Mouse (Mus musculus) hindbrain, embryonic 12.5 days (tissue): ENCODE measurements around the gene Sp100. TPM values are rescaled to one million over a fixed set of nuclear protein-coding genes. Genes with fewer than 3 reads are reported as not detected.
"Not testable (repeated sequence)": the region's sequence is repeated elsewhere in the genome, so short reads cannot be mapped to it uniquely, and the experiment has no call there.

ENCODE experiments used
- ATAC-seq: fragments of 200-750 bp; cut with Nextera tagmentation; 2 replicates; pipeline ENCODE4 v1.8.0; 2017; ENCODE audit warnings: moderate TSS enrichment; ENCODE audit not compliant: low FRiP score
- H3K27ac ChIP-seq: fragments of 300-500 bp; sonication (generic); 2 replicates; pipeline ENCODE4 v1.5.1; 2016; ENCODE audit warnings: mild to moderate bottlenecking
- H3K27me3 ChIP-seq: fragments of 300-500 bp; sonication (generic); 2 replicates; pipeline ENCODE4 v1.6.1; 2016; ENCODE audit warnings: mild to moderate bottlenecking
- H3K36me3 ChIP-seq: fragments of 300-500 bp; sonication (generic); 2 replicates; pipeline ENCODE4 v1.6.1; 2016; ENCODE audit warnings: mild to moderate bottlenecking
- H3K4me1 ChIP-seq: fragments of 300-500 bp; sonication (generic); 2 replicates; pipeline ENCODE4 v1.6.1; 2016
- H3K4me2 ChIP-seq: fragments of 300-500 bp; sonication (generic); replicated peaks from 2 replicates; pipeline ENCODE4 v1.6.1; 2016; ENCODE audit warnings: mild to moderate bottlenecking
- H3K4me3 ChIP-seq: fragments of 300-500 bp; sonication (generic); 2 replicates; pipeline ENCODE4 v1.5.1; 2016; ENCODE audit warnings: mild to moderate bottlenecking
- H3K9ac ChIP-seq: fragments of 300-500 bp; sonication (generic); 2 replicates; pipeline ENCODE4 v1.6.1; 2016; ENCODE audit warnings: mild to moderate bottlenecking, moderate library complexity
- H3K9me3 ChIP-seq: fragments of 300-500 bp; sonication (generic); replicated peaks from 2 replicates; pipeline ENCODE4 v1.6.1; 2016; ENCODE audit warnings: mild to moderate bottlenecking
- WGBS: fragments of 180-500 bp; shearing (Covaris S2); methylation state at CpG from one replicate; pipeline ENCODE4 v1.1.7; 2016; 5-methylcytosine and 5-hydroxymethylcytosine counted together
- polyA plus RNA-seq: library from polyadenylated mRNA; unstranded; fragments of >200 nt; fragmentation: Nextera tagmentation; extraction: Ambion mirVana; gene quantifications from 2 replicates; pipeline ENCODE4 v1.2.1, GENCODE M21; 2016

Sp100 gene
- polyA plus RNA-seq, result 0.62 and 1.1 TPM in 2 replicates

DNA sequence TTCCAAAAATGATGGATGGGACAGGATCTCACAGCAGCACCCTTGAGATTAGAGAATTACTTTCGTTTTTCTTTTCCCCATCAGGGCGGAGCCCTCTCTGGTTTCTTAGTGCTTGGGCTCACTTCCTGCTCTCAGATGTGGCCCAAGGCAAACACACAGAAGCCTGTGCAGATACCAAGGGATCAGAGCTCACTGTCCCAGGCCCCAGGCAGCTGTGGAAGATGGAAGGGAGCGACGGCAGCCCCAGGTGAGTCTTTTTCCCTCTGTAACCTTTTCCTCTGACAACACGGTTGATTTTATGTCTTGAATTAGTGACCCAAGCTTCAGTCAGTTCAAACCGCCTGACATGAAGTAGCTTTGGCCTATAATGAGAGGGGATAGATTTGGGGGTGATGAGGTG is at the start of gene Sp100:
Gene Sp100, plus strand, starts transcription at position 108 of the 400 bp plus-strand sequence.
- not testable (repeated sequence) for H3K4me1 ChIP-seq, H3K9me3 ChIP-seq, ATAC-seq, H3K4me2 ChIP-seq, H3K27me3 ChIP-seq, H3K36me3 ChIP-seq, H3K27ac ChIP-seq, H3K4me3 ChIP-seq, H3K9ac ChIP-seq
- 72% methylated on average over 6 of the region's 6 CpGs for WGBS

DNA sequence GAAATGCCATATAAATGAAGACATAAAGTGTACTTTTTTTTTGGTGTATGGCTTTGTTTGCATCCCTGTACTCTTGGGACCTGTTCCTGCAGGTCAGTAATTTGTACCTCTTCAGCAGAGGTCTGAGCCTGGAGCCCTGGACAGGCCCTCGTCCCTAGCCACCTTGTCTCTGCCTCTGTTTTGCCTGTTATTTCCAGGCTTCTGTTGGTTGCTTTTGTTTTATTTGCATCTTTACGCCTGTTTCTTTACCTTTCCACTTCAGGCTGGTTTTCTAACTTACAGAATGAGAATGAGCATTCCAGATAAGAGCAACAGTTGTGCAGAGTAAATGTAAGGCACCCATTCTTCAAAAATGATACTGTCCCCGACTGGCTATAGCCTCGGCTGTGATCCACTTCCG is 49.7 kb upstream of the Sp100 start, which contains the start of gene Sp140:
Gene Sp140, plus strand, starts transcription at position 301 of the 400 bp plus-strand sequence.
- H3K27me3 ChIP-seq, H3K36me3 ChIP-seq, H3K27ac ChIP-seq, H3K9me3 ChIP-seq, H3K4me3 ChIP-seq, H3K4me1 ChIP-seq, H3K9ac ChIP-seq, H3K4me2 ChIP-seq, ATAC-seq: not testable (repeated sequence)
- 60% methylated on average over 1 of the region's 5 CpGs for WGBS

DNA sequence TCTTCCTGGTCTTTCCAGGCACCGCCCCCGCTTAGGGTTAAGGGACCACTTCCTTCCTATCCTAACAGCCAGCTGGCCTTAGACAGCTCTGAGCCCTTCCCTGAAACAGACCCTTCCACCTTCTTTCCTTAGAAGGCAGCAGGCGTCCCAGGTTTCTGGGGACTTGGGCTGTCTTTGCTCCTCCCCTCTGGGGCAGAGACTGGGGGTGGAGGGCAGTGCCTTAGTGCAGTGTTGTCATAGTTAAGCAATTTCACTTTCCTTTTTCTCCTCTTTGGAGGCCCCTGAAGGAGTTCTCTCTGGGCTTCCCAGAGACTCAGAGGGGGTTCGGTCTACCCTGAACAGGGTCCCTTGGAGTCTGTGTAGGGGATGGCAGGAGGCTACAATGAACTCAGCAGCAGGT is 49.0 kb upstream of the Sp100 start:
- not testable (repeated sequence) for H3K36me3 ChIP-seq, ATAC-seq, H3K9me3 ChIP-seq, H3K27ac ChIP-seq, H3K4me3 ChIP-seq, H3K9ac ChIP-seq, H3K27me3 ChIP-seq, H3K4me1 ChIP-seq, H3K4me2 ChIP-seq
- 55% methylated on average over 4 of the region's 4 CpGs for WGBS

DNA sequence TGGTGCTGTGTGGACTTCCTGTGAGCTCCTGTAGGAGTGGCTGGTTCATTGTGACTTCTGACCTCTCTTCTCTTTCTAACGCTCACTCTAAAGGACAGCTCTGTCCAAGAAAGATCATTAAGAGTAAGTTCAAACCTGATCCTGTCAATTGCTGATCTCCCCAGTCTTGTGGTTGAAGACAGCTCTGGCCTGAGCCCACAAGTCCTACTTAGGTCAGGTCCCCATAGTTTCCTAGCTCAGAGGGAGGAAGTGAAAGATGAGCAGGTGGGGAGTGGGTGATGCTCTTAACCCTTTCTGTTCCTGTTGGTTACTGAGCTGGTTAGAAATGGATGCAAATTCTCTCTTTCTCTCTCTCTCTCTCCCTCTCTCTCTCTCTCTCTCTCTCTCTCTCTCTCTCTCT is 45.4 kb upstream of the Sp100 start:
- H3K9ac ChIP-seq, ATAC-seq, H3K4me1 ChIP-seq, H3K4me2 ChIP-seq, H3K36me3 ChIP-seq, H3K27me3 ChIP-seq, H3K4me3 ChIP-seq, H3K9me3 ChIP-seq, H3K27ac ChIP-seq: not testable (repeated sequence)
- WGBS, result 80% methylated on average over 1 of the region's 1 CpGs

DNA sequence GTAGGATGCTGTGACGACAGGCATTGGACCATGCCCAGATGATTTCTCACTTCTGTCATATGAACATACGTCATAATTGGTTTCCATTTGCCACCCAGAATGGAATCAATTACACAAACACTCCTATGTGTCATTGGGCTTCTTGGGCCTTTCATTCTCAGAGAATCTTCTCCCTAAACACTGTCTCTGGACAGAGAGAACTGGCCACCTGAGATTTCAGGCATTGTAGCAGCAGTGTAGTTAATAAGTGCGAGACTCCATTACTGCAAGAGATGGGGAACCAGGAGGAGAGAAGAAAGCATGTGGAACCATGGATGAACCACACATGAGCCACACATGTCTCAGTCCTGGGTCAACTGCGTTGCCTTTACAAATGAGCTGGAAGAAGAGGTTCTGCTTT is 41.4 kb upstream of the Sp100 start:
- H3K4me3 ChIP-seq, result not testable (repeated sequence)
- 84% methylated on average over 4 of the region's 4 CpGs for WGBS

DNA sequence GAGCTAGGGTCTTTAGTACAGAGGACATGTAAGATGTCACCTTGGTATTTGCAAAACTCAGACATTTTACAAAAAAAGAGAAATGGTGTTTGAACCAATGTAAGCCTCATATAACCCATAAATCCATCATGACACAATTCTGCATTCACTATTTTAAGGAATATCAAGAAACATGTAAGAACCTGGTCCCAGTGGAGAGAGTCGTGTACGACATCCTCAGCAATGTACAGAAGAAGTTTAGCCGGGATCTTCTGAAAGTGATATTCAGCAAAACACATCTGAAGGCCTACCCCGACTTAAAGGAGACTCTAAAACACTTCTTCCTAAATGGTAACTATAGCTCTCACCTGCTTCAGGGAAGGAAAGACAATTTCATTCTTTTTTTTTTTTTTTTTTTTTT is 39.2 kb upstream of the Sp100 start:
- not testable (repeated sequence) for ATAC-seq, H3K4me2 ChIP-seq, H3K27me3 ChIP-seq, H3K9ac ChIP-seq, H3K9me3 ChIP-seq, H3K4me3 ChIP-seq, H3K4me1 ChIP-seq, H3K27ac ChIP-seq, H3K36me3 ChIP-seq
- no CpG with 5 or more reads among the region's 4 CpGs for WGBS

More for the DNA sequence above, 41.4 kb upstream of the Sp100 start:
- H3K9ac ChIP-seq, H3K4me1 ChIP-seq, H3K27me3 ChIP-seq, H3K4me2 ChIP-seq, H3K9me3 ChIP-seq, H3K27ac ChIP-seq, ATAC-seq, H3K36me3 ChIP-seq: not testable (repeated sequence)

DNA sequence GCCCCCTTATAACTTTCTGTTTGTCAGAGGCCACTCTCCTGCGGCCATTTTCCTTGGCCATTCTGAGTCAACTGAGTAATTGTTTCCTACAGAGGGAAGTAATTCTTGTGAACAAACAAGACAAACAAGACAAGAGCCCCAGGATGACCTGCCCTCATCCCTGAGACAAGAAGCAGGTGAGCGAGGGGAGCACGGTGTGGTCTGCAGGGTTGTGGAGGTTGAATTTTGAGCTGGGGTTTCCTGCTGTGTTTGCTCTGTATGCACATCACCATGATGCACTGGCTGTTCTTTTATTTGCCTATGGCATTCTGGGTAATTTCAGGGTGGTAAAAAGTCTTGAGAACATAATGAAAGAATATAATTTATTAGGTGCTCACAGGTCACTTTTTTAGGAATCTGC is 34.7 kb upstream of the Sp100 start:
- WGBS, result 95% methylated on average over 3 of the region's 3 CpGs
- not testable (repeated sequence) for H3K4me1 ChIP-seq, H3K27me3 ChIP-seq, ATAC-seq, H3K4me3 ChIP-seq, H3K27ac ChIP-seq, H3K9me3 ChIP-seq, H3K4me2 ChIP-seq, H3K9ac ChIP-seq, H3K36me3 ChIP-seq

DNA sequence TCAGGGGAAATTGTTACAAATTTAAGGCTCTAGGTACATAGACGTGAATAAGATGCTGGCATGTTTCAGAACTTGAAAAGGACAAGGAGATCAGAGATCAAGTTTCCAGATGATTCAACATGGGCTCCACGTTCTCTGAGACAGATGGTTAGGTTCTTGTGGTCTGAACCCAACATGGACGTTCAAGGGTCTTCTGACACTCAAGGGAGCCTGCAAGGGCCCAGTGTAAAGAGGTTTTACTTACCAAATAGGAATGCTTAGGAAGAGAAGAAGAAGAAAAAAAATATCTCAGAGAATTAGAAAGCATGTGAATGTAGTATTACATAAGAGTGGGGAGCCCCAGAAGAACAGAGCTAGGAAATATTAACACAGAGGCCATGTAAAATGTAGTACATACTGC is 34.0 kb upstream of the Sp100 start:
- not testable (repeated sequence) for H3K4me1 ChIP-seq, ATAC-seq, H3K27ac ChIP-seq, H3K4me2 ChIP-seq, H3K9me3 ChIP-seq, H3K36me3 ChIP-seq, H3K4me3 ChIP-seq, H3K9ac ChIP-seq, H3K27me3 ChIP-seq
- 68% methylated on average over 3 of the region's 3 CpGs for WGBS

DNA sequence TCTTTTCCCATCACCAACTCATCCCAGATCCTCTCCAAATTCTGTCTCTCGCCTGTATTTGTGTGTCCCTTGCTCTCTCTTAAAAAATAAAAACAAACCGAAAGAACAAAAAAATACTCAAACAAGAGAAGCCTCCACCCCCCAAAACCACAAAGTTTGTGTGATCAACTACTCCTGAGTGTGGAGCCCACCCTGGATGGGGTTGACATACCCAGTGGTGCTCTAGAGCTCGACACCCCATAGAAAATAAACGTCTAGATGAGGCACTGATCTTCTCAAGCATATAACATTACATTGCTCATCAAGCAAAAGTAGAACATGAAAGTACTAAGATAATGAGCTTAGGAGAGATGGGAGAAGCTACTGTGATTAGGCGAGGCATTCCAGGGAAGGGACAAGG is 32.6 kb upstream of the Sp100 start:
- ATAC-seq, H3K27ac ChIP-seq, H3K4me2 ChIP-seq, H3K36me3 ChIP-seq, H3K9me3 ChIP-seq, H3K27me3 ChIP-seq, H3K4me1 ChIP-seq, H3K4me3 ChIP-seq, H3K9ac ChIP-seq: not testable (repeated sequence)
- 59% methylated on average over 4 of the region's 5 CpGs for WGBS

DNA sequence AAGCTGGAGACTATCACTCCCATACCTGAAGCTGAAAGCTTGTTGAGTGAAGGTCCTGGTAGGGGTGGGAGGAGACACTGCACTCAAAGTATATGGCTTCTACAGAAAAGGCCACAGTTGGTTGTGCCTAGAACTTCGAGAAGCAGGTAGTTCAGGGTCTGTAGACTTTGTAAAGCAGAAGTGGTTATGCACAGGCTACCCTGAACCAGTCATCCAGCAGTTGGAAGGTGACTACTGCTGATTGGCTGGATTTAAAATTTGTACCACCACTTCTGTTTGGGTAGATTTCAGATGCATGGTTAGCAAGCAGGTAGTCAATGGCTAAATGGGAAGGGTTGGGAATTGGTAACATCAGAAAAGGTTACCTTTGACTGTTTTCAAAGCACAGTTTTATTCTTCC is 31.1 kb upstream of the Sp100 start:
- ATAC-seq, result not testable (repeated sequence)
- WGBS, result 73% methylated on average over 1 of the region's 1 CpGs

DNA sequence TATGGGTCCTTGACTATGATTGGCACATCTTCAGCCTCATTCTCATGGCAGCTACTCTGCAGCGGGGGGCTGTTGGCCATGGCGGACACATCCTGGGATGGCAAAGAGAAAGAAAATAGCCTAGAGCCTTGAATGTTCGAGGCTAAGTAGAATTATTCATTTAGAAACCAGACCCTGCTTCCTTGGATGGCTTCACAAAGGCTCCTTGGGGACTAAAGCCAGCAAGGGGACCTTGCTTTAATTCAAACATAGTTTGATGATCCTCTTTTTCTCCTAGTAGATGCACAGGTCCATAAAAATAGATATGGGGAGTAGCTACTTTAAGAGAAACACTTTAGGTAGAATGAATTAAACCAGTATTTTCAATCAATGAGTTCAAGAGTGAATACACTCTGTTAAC is 12.9 kb upstream of the Sp100 start:
- not testable (repeated sequence) for H3K36me3 ChIP-seq, H3K9me3 ChIP-seq, H3K27ac ChIP-seq, ATAC-seq, H3K27me3 ChIP-seq, H3K4me2 ChIP-seq, H3K4me3 ChIP-seq, H3K9ac ChIP-seq, H3K4me1 ChIP-seq
- 54% methylated on average over 3 of the region's 3 CpGs for WGBS

More for the DNA sequence above, 31.1 kb upstream of the Sp100 start:
- not testable (repeated sequence) for H3K27me3 ChIP-seq, H3K4me3 ChIP-seq, H3K4me1 ChIP-seq, H3K36me3 ChIP-seq, H3K9me3 ChIP-seq, H3K27ac ChIP-seq, H3K4me2 ChIP-seq, H3K9ac ChIP-seq

DNA sequence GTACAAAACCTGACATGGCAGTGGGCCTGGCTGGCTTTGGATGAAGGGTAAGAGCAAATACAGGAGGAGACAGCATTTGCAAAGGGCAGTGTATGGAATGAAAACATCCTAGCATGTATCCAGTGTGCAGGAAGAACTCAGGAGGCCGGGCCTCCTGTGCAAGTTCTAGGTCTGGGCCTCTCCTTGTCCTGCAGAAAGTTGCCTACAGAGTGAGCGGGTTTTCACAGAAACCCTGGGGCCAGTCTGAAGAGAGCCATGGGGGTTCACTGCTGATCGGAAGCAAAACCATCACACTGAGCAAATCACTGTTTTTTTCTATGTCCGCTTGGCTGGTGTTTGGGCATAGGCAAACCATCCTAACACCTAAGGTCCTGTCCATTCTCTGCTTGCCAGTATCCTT is 11.6 kb upstream of the Sp100 start:
- H3K4me3 ChIP-seq, H3K4me1 ChIP-seq, H3K27ac ChIP-seq, H3K36me3 ChIP-seq, ATAC-seq, H3K9me3 ChIP-seq, H3K27me3 ChIP-seq, H3K9ac ChIP-seq, H3K4me2 ChIP-seq: not testable (repeated sequence)
- WGBS, result 80% methylated on average over 4 of the region's 4 CpGs

DNA sequence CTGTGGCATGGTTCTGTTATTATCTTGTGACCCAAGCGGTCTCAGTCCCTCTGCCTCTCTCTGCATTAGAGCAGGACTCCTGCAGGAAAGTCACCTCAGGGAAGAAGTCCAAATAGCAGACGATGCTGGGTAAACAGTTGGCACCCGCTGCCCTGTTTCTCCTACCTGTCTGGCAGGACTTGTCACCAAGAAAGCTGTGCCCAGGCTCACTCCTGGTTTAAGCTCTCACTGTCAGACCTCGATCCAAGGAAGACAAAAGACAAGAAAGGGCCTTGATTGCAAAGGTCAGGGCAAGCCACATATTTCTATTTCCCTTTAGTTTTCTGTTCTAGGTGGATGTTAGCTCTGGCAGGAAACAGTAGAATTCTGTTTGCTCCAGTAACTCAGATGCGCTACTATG is 736 bp downstream of the Sp100 start:
- H3K27me3 ChIP-seq, H3K9ac ChIP-seq, H3K9me3 ChIP-seq, H3K4me1 ChIP-seq, ATAC-seq, H3K4me2 ChIP-seq, H3K36me3 ChIP-seq, H3K4me3 ChIP-seq, H3K27ac ChIP-seq: not testable (repeated sequence)
- WGBS, result 76% methylated on average over 4 of the region's 5 CpGs

DNA sequence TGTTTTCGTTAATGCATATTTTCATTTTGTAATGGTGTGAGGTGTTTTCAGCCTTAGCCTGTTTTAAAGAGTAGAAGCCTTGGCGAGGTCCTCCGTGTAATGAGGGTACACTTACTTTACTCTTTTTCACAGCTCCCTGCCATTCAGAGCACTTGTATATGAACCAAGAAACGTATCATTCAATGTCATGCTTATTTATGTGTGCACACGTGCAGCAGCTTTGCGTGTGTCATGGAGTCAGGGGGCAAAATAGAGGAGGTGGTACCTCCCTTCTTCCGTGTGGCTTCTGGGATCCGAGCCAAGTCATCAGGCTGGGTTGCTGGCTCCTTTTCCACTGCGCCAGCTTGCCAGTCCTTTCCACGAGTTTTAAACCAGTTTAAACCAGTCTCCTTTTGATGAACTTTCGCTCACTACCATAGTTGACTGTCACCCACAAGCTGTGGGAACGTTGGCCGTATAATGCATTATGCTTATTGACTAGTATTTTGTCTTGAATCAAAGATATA is 2.0 kb downstream of the Sp100 start:
- not testable (repeated sequence) for H3K9ac ChIP-seq, H3K4me3 ChIP-seq, ATAC-seq, H3K9me3 ChIP-seq, H3K36me3 ChIP-seq, H3K4me1 ChIP-seq, H3K27ac ChIP-seq, H3K27me3 ChIP-seq, H3K4me2 ChIP-seq
- WGBS, result 83% methylated on average over 13 of the region's 13 CpGs
